Mouse (Mus musculus) intestine, postnatal 0 days (tissue): ENCODE measurements around the gene Ttc22. TPM values are rescaled to one million over a fixed set of nuclear protein-coding genes. Genes with fewer than 3 reads are reported as not detected.

ENCODE experiments used
- ATAC-seq: fragments of 200-750 bp; cut with Nextera tagmentation; 2 replicates; pipeline ENCODE4 v1.8.0; 2017; ENCODE audit warnings: mild to moderate bottlenecking, moderate TSS enrichment, moderate library complexity
- H3K27ac ChIP-seq: fragments of 300-500 bp; sonication (generic); 2 replicates; pipeline ENCODE4 v1.5.1; 2014; ENCODE audit warnings: mild to moderate bottlenecking, low read depth, low read length, moderate library complexity
- H3K27me3 ChIP-seq: fragments of 300-500 bp; sonication (generic); replicated peaks from 2 replicates; pipeline ENCODE4 v1.6.1; 2014; ENCODE audit warnings: low read length, mixed read lengths; ENCODE audit not compliant: control insufficient read depth, insufficient read depth
- H3K36me3 ChIP-seq: fragments of 300-500 bp; sonication (generic); 2 replicates; pipeline ENCODE4 v1.6.1; 2014; ENCODE audit warnings: mild to moderate bottlenecking, moderate library complexity; ENCODE audit not compliant: control insufficient read depth, insufficient read depth
- H3K4me1 ChIP-seq: fragments of 300-500 bp; sonication (generic); replicated peaks from 2 replicates; pipeline ENCODE4 v1.6.1; 2014; ENCODE audit warnings: antibody characterized with exemption, low read length, mixed read lengths; ENCODE audit not compliant: control insufficient read depth, insufficient read depth
- H3K4me2 ChIP-seq: fragments of 300-500 bp; sonication (generic); replicated peaks from 2 replicates; pipeline ENCODE4 v1.6.1; 2014; ENCODE audit warnings: low read depth, mild to moderate bottlenecking, moderate library complexity
- H3K4me3 ChIP-seq: fragments of 300-500 bp; sonication (generic); 2 replicates; pipeline ENCODE4 v1.5.1; 2014; ENCODE audit warnings: low read depth, low read length
- H3K9ac ChIP-seq: fragments of 300-500 bp; sonication (generic); 2 replicates; pipeline ENCODE4 v1.6.1; 2014; ENCODE audit warnings: mild to moderate bottlenecking, low read depth, low read length
- H3K9me3 ChIP-seq: fragments of 300-500 bp; sonication (generic); 2 replicates; pipeline ENCODE4 v1.6.1; 2016; ENCODE audit warnings: mixed run types; ENCODE audit not compliant: control insufficient read depth
- CTCF ChIP-seq: sonication (generic); IDR thresholded peaks from 2 replicates; pipeline ENCODE4 v1.5.1; 2016; ENCODE audit warnings: low read depth, mild to moderate bottlenecking, control low read depth, antibody characterized with exemption, moderate library complexity
- WGBS: fragments of 180-500 bp; shearing (Covaris S2); extraction: QIAGEN DNeasy Blood & Tissue Kit; methylation state at CpG from one replicate; pipeline ENCODE4 v1.1.7; 2014; 5-methylcytosine and 5-hydroxymethylcytosine counted together
- polyA plus RNA-seq: library from polyadenylated mRNA; unstranded; fragments of >200 nt; fragmentation: Nextera tagmentation; extraction: Ambion mirVana; gene quantifications from 2 replicates; pipeline ENCODE4 v1.2.1, GENCODE M21; 2015

The Ttc22 gene
- polyA plus RNA-seq, 1 experiment from 2014 or later = 66.4 TPM

GRCm38 (mm10) chr4:106597741-106598140 lies 24.5 kb upstream of the Ttc22 start:
- no peak for ATAC-seq
- H3K4me2 ChIP-seq = no peak overlapping the region
- WGBS = 83% methylated on average over 4 of the region's 4 CpGs

GRCm38 (mm10) chr4:106599415-106599814 lies 22.8 kb upstream of the Ttc22 start:
- H3K4me2 ChIP-seq = no peak overlapping the region
- no peaks in the 10 kb centered on the region for H3K27me3 ChIP-seq
- H3K36me3 ChIP-seq = no peaks in the 10 kb centered on the region
- no peak overlapping the region for H3K27ac ChIP-seq
- peaks cover 3% of the 10 kb centered on the region; the same call in 1 of the 2 replicates for H3K9me3 ChIP-seq
- H3K4me1 ChIP-seq = no peaks in the 10 kb centered on the region
- H3K9ac ChIP-seq = no peak overlapping the region
- 24% methylated on average over 1 of the region's 1 CpGs for WGBS
- TF ChIP-seq CTCF = peak; percentile 36
- no peak for ATAC-seq
- no peak overlapping the region for H3K4me3 ChIP-seq

More at GRCm38 (mm10) chr4:106597741-106598140, 24.5 kb upstream of the Ttc22 start:
- H3K4me3 ChIP-seq = no peak overlapping the region
- H3K9ac ChIP-seq = no peak overlapping the region
- H3K36me3 ChIP-seq = no peaks in the 10 kb centered on the region
- peaks cover 3% of the 10 kb centered on the region; the same call in 1 of the 2 replicates for H3K9me3 ChIP-seq
- no peaks in the 10 kb centered on the region for H3K27me3 ChIP-seq
- TF ChIP-seq CTCF = no peak
- H3K4me1 ChIP-seq = no peaks in the 10 kb centered on the region
- no peak overlapping the region for H3K27ac ChIP-seq

DNA sequence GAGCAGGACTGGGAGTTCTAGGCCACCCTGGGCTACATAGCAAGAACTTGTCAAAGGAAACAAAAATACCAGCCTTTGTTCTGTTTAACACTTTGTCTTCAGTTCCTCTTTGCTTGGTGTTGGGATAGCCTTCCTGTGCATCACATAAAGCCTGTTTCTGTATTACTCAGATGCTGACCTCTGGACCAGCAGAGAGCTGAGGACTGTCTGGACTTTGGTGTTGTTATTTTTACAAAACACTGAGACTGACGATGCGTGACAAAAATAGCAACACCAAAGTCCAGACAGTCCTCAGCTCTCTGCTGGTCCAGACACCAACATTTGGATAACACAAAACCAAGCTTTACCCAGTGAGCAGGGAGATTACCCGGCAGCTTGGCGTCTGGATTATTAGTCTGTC lies 21.5 kb upstream of the Ttc22 start:
- Histone ChIP-seq H3K4me3 (no peak overlapping the region), H3K9me3 (peaks cover 3% of the 10 kb centered on the region; the same call in 1 of the 2 replicates), H3K27ac (no peak overlapping the region), H3K9ac (no peak overlapping the region), H3K36me3 (no peaks in the 10 kb centered on the region), H3K27me3 (no peaks in the 10 kb centered on the region), H3K4me1 (no peaks in the 10 kb centered on the region), H3K4me2 (no peak overlapping the region)
- 67% methylated on average over 4 of the region's 4 CpGs for WGBS
- no peak for TF ChIP-seq CTCF
- no peak for ATAC-seq

DNA sequence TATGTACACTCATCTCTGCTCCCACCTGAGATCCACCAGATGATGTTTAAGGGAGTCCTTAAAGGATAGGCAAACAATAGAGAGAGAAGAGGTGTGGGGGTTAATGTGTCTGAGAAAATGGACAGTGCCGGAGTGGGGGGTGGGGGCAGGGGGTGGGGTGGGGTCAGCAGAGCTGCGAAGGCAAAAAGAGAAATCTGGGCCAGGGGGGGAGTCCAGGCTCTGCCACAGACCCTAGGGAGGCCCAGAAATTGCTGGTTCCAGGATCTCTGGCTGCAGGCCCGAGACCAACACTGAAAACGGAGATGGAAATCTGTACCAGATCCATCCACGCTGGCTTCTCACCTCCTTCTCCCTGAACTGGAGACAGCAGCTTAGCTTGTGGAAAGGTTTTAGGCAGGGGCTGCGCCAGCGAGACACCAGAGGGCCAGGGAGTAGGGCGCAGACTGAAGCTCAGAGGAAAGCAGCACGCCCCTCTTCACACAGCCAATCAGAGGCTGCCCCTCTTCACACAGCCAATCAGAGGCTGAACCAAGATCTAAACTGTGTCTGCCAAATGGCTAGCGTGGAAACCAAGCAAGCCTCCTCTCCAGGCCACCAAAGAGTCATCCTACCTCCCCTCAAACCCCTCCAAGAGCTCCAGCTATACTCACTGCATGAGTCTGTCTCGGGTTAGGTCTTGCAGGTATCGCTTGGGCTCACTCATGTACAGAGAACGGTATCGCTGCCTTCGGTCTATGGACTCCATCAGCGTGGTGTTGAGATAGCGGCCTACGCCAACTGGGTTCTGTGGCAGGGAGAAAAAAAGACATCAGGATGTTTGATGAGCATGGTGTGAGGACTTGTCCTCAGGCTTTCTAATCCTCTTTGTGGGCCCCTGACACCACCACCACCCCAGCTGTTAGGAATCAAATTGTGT lies 15.3 kb upstream of the Ttc22 start:
- H3K4me3 ChIP-seq = no peak overlapping the region
- 0 out of 2 replicates have a peak overlapping the region, but pooled peaks have one; percentile 21 for H3K4me2 ChIP-seq
- no peak overlapping the region for H3K9ac ChIP-seq
- no peaks in the 10 kb centered on the region for H3K36me3 ChIP-seq
- peaks cover 3% of the 10 kb centered on the region; the same call in 1 of the 2 replicates for H3K9me3 ChIP-seq
- WGBS = 40% methylated on average over 18 of the region's 18 CpGs
- TF ChIP-seq CTCF = no peak
- no peak overlapping the region for H3K27ac ChIP-seq
- peak; percentile 56; the same call in 1 of the 2 replicates for ATAC-seq
- no peaks in the 10 kb centered on the region for H3K27me3 ChIP-seq
- H3K4me1 ChIP-seq = no peaks in the 10 kb centered on the region

- 63% methylated on average over 1 of the region's 1 CpGs for WGBS
- Histone ChIP-seq H3K27ac (no peak overlapping the region), H3K4me3 (no peak overlapping the region), H3K36me3 (no peaks in the 10 kb centered on the region), H3K4me2 (no peak overlapping the region), H3K9ac (no peak overlapping the region), H3K27me3 (no peaks in the 10 kb centered on the region), H3K4me1 (no peaks in the 10 kb centered on the region), H3K9me3 (no peaks in the 10 kb centered on the region)
- no peak for ATAC-seq
- no peak for TF ChIP-seq CTCF
Observed at GRCm38 (mm10) chr4:106607905-106608304, 14.3 kb upstream of the Ttc22 start.

- TF ChIP-seq CTCF = no peak
- no peak for ATAC-seq
- 79% methylated on average over 8 of the region's 8 CpGs for WGBS
Observed at GRCm38 (mm10) chr4:106613105-106613504, 9.1 kb upstream of the Ttc22 start.

More at GRCm38 (mm10) chr4:106613105-106613504, 9.1 kb upstream of the Ttc22 start:
- Histone ChIP-seq H3K9ac (no peak overlapping the region), H3K4me2 (no peak overlapping the region), H3K4me1 (0 out of 2 replicates have a peak, but pooled peaks cover 8% of the 10 kb centered on the region), H3K27me3 (no peaks in the 10 kb centered on the region), H3K9me3 (no peaks in the 10 kb centered on the region), H3K4me3 (no peak overlapping the region), H3K36me3 (no peaks in the 10 kb centered on the region), H3K27ac (no peak overlapping the region)
